Mouse (Mus musculus) heart, embryonic 14.5 days (tissue): Measurements from ENCODE around the gene Satb2. TPM values are rescaled to one million over a fixed set of nuclear protein-coding genes. Genes with fewer than 3 reads are reported as not detected.
A peak's percentile ranks its signal among the peaks of the same experiment; 100 is the strongest.

ENCODE experiments used
- ATAC-seq: fragments of 200-750 bp; cut with Nextera tagmentation; 2 replicates; pipeline ENCODE4 v1.8.0; 2017; ENCODE audit warnings: low read depth, moderate TSS enrichment; ENCODE audit not compliant: insufficient number of reproducible peaks, insufficient read depth, low FRiP score
- H3K27ac ChIP-seq, 2 experiments: fragments of 200-500 bp in 1 of 2; fragments of 300-500 bp in 1 of 2; sonication (generic) in 1 of 2; replicated peaks in 1 of 2; 2 replicates each; pipeline ENCODE4 v1.5.1; 2012 to 2014; ENCODE audit warnings: low read depth in 2 of 2, low read length in 2 of 2, control low read depth in 1 of 2, mild to moderate bottlenecking in 1 of 2, mixed read lengths in 1 of 2; ENCODE audit not compliant: control insufficient read depth in 1 of 2, insufficient read depth in 1 of 2
- H3K27me3 ChIP-seq: fragments of 300-500 bp; sonication (generic); 2 replicates; pipeline ENCODE4 v1.6.1; 2014; ENCODE audit warnings: mild to moderate bottlenecking, low read length, control low read depth; ENCODE audit not compliant: control insufficient read depth, insufficient read depth
- H3K36me3 ChIP-seq: fragments of 300-500 bp; sonication (generic); 2 replicates; pipeline ENCODE4 v1.6.1; 2014; ENCODE audit warnings: mild to moderate bottlenecking, control low read depth, low read length, mixed read lengths; ENCODE audit not compliant: control insufficient read depth, insufficient read depth
- H3K4me1 ChIP-seq, 2 experiments: fragments of 200-500 bp in 1 of 2; fragments of 300-500 bp in 1 of 2; sonication (generic) in 1 of 2; 2 replicates each; pipeline ENCODE4 v1.6.1; 2012 to 2014; ENCODE audit warnings: low read length in 2 of 2, control low read depth in 1 of 2, mixed read lengths in 1 of 2; ENCODE audit not compliant: control insufficient read depth in 2 of 2, insufficient read depth in 2 of 2
- H3K4me2 ChIP-seq: fragments of 300-500 bp; sonication (generic); 2 replicates; pipeline ENCODE4 v1.6.1; 2014; ENCODE audit warnings: mild to moderate bottlenecking, low read length
- H3K4me3 ChIP-seq, 2 experiments: fragments of 200-500 bp in 1 of 2; fragments of 300-500 bp in 1 of 2; sonication (generic) in 1 of 2; 2 replicates each; pipeline ENCODE4 v1.5.1; 2012 to 2014; ENCODE audit warnings: low read length in 2 of 2, mild to moderate bottlenecking in 2 of 2, control low read depth in 1 of 2, low read depth in 1 of 2, moderate library complexity in 1 of 2; ENCODE audit not compliant: control insufficient read depth in 1 of 2, insufficient read depth in 1 of 2
- H3K9ac ChIP-seq: fragments of 300-500 bp; sonication (generic); 2 replicates; pipeline ENCODE4 v1.6.1; 2014; ENCODE audit warnings: mild to moderate bottlenecking, low read length
- H3K9me3 ChIP-seq: fragments of 300-500 bp; sonication (generic); 2 replicates; pipeline ENCODE4 v1.6.1; 2016; ENCODE audit warnings: low read length, control low read depth; ENCODE audit not compliant: control insufficient read depth
- WGBS: fragments of 180-500 bp; shearing (Covaris S2); extraction: QIAGEN DNeasy Blood & Tissue Kit; methylation state at CpG from one replicate; pipeline ENCODE4 v1.1.7; 2014; 5-methylcytosine and 5-hydroxymethylcytosine counted together
- polyA plus RNA-seq: library from polyadenylated mRNA; unstranded; fragments of >200 nt; fragmentation: Nextera tagmentation; extraction: Ambion mirVana; gene quantifications from 2 replicates; pipeline ENCODE4 v1.2.1, GENCODE M21; 2014

The Satb2 gene
- polyA plus RNA-seq, 1 experiment from 2014 or later = 0.08 TPM

DNA sequence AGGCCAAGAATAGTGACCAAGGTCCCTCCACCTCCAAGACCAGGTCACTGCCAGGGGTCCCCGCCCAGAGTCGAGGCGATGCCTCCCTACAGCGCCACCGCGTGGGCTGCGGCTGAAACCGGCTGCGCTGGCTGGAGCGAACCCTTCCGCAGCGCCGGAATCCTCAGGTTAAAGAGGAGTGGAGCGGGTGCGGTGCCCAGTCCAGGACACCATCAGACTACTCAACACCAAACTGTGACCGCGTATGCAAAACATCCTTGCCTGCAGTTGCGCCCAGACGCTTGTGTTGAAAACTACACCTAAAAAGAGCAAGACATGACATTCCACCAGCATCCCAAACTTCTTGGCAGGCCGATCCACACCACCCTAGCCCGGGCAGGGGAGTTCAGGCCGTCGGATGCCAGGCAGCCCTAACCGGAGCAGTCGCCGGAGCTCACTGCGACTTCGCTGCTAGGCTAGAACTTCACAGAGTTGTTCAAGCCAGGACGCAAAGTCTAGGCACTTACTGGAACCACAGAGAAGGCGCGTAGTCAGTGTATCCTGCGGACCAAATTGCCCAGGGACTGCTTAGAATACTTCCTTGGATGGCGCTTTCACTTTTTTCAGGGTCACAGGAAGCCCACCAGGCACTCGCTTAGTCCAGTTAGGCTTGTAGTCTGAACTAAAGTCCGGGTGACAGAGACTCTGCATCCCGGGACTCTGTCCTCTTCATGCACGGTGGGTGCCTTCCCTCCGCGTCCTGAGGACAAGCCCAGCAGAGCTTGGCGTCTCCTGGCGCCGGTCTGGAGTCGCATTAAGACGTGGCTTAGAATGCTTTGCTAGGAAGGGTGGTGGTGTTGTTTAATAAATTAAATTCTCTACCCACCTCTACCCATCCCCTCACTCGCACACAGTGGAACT lies 999 bp downstream of the Satb2 start:
- peak overlapping the region; percentile 28 to 29 for H3K4me3 ChIP-seq
- no peak overlapping the region for H3K9ac ChIP-seq
- H3K9me3 ChIP-seq = no peaks in the 10 kb centered on the region
- ATAC-seq = no peak
- WGBS = under 1% methylated on average over 45 of the region's 45 CpGs
- peak overlapping the region; percentile 59 for H3K4me2 ChIP-seq
- H3K4me1 ChIP-seq = peaks cover 13 to 24% of the 10 kb centered on the region in 2 experiments
- no peak overlapping the region for H3K27ac ChIP-seq
- H3K27me3 ChIP-seq = peaks cover 66% of the 10 kb centered on the region
- H3K36me3 ChIP-seq = no peaks in the 10 kb centered on the region

DNA sequence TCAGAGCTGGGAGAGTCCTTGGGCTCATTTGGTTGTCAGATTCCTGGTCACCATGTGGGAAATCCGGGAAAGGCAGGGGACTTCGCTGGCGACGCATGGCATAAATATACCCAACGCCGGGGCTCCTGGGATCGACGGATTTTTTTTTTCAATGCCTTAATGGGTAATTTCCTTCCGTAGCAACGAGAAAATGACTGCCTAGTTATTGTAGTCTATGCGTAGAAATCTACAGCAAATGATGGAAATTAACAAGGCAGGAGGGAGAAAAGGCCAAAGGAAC lies 1.7 kb downstream of the Satb2 start:
- Histone ChIP-seq H3K4me3 (peak overlapping the region; percentile 28 to 29), H3K27ac (no peak overlapping the region), H3K9me3 (no peaks in the 10 kb centered on the region), H3K9ac (no peak overlapping the region), H3K36me3 (no peaks in the 10 kb centered on the region), H3K4me1 (peaks cover 13 to 28% of the 10 kb centered on the region in 2 experiments), H3K27me3 (peaks cover 62% of the 10 kb centered on the region), H3K4me2 (peak overlapping the region; percentile 59)
- 2% methylated on average over 11 of the region's 11 CpGs for WGBS
- ATAC-seq = no peak

DNA sequence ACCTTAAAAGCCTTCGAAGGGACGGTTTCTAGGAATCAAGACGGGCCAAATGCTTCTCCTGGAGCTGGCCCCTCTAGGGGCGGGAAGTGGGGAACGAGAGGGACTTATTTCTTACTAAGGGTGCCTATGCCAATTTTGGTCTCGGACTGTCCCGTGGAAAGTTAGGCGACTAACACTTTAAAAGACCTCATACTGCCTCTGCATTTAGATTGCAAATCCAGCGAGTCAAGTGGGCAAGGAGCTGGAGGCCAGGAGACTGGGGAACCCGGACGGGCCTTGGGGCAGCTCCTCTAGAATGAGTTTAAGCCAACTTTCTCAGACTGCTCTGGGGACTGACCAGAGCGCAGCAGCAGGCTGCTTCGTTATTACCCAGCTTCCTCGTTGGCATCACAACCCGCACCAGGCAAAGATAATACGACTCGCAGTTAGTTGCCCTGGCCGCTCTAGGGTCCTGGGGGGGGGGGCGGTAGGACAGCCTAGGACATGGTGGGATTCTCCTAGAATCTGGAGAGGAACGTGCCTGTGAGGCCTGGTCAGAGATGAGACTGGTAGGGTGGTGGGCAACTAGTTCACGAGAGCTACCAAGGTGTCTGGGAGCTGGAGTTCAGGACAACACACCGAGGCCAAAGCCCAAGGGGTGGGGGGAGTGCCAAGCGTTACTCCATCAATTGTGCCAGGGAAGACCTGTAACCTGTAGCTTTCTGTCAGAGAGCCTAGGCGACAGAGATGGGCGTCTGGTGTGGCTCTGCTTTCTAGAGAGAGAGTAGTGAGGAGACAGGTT lies 2.2 kb downstream of the Satb2 start:
- Histone ChIP-seq H3K4me1 (peaks cover 16 to 32% of the 10 kb centered on the region in 2 experiments), H3K27me3 (peaks cover 62% of the 10 kb centered on the region), H3K9ac (no peak overlapping the region), H3K9me3 (no peaks in the 10 kb centered on the region), H3K4me2 (no peak overlapping the region), H3K36me3 (no peaks in the 10 kb centered on the region), H3K27ac (no peak overlapping the region), H3K4me3 (no peak overlapping the region)
- WGBS = 3% methylated on average over 25 of the region's 25 CpGs
- ATAC-seq = no peak

DNA sequence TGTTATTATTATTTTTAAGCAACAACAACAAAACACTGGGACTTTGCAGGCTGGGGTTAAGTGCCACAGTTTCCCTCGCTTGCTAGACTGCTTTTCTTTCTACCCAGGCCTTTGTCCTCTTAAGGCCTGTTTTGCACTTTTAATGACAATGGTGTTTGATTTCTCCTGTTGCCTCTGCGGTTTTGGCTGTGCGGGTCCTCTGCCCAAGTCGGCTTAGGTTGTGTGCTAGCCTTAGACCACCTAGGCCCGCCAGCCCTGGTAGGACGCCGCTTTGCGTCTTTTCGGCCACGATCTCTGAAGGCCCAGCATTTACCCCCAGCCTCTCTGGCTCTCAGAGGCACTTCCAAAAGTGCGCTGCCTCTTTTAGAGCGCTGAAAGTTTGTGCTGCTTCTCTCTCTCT lies 2.9 kb downstream of the Satb2 start:
- WGBS = 4% methylated on average over 12 of the region's 12 CpGs
- Histone ChIP-seq H3K36me3 (no peaks in the 10 kb centered on the region), H3K4me2 (no peak overlapping the region), H3K9me3 (no peaks in the 10 kb centered on the region), H3K27ac (no peak overlapping the region), H3K4me1 (peaks cover 17 to 34% of the 10 kb centered on the region in 2 experiments), H3K27me3 (peaks cover 62% of the 10 kb centered on the region), H3K9ac (no peak overlapping the region), H3K4me3 (no peak overlapping the region)
- no peak for ATAC-seq

DNA sequence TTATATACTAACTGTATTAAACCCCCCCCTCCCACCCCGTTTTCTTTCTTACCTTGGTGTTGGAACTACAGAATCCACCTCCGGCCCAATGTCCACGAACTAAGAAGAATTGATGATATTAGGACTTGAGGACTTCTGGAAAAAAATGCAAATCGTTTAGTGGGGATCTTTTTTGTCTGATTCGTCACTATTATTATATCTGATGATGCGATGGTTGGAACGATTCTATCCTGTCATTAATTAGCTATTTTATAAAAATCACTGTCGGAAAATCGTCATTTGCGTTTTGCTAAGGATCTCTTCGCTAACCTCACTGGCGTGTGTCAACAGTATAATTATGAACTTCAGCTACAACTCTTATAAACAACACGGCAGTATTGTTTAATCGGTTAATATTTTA lies 4.3 kb downstream of the Satb2 start:
- Histone ChIP-seq H3K36me3 (no peaks in the 10 kb centered on the region), H3K27ac (no peak overlapping the region), H3K9ac (no peak overlapping the region), H3K4me3 (no peak overlapping the region), H3K27me3 (peaks cover 63% of the 10 kb centered on the region), H3K4me1 (peaks cover 22 to 43% of the 10 kb centered on the region in 2 experiments), H3K9me3 (no peaks in the 10 kb centered on the region), H3K4me2 (no peak overlapping the region)
- WGBS = 5% methylated on average over 14 of the region's 14 CpGs
- no peak for ATAC-seq

DNA sequence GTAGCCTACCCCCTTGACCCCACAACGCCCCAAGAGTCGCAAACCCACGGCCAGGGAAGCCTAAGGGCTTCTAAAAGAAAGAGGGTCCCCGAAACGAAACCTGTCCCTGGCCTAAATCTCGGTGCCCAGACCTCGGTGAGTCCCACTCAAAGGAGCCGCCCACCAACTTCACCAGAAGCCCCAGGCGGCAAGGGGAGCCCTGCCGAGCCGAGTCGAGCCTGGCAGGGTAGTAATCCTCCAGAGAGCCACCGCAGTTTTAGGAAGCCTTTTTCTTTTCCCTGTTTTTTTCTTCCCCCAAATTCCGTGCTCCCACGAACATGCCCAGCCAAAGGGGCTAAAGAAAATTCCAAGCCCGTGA lies 4.9 kb downstream of the Satb2 start:
- H3K4me2 ChIP-seq = peak overlapping the region; percentile 100
- no peak overlapping the region for H3K27ac ChIP-seq
- H3K36me3 ChIP-seq = no peaks in the 10 kb centered on the region
- peaks cover 67% of the 10 kb centered on the region for H3K27me3 ChIP-seq
- peak overlapping the region; percentile 79 to 88 for H3K4me3 ChIP-seq
- WGBS = under 1% methylated on average over 16 of the region's 16 CpGs
- no peaks in the 10 kb centered on the region for H3K9me3 ChIP-seq
- peaks cover 22 to 43% of the 10 kb centered on the region in 2 experiments for H3K4me1 ChIP-seq
- peak overlapping the region; percentile 76 for H3K9ac ChIP-seq
- no peak for ATAC-seq

DNA sequence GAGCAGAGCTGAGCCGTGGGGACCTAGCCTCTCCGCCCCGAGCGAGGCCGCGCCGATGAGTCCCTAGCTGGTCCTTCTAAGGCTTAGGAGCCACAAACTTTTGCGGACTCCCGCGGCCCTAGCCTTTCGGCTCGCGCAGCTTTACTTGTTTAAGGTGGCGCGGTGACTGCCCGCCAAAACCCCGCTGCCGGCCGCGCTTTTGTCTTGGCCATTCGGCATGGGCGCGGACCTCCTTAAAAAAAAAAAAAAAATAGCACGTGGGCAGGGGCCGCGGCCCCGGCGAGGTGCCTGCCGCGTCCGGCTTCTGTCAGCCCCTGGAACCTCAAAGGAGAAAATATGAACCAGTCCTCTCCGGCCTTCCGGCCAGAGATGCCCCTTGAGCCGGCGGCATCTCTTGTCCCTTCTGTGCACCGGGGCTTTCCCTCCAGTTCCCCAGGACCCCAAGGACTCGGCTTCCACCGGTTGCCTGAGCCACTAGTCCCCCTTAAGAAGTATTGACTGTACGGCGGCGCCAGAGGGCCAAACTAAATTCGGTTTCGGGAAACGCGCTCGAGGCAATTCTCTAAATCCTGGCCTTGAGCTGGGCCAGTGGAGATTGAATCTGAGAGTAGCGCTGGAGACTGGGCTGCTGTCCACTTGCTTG lies 5.4 kb downstream of the Satb2 start:
- Histone ChIP-seq H3K4me3 (peak overlapping the region; percentile 79 to 88), H3K4me1 (peaks cover 22 to 43% of the 10 kb centered on the region in 2 experiments), H3K4me2 (peak overlapping the region; percentile 100), H3K27ac (peak overlapping the region; percentile 37 to 44; a peak in 3 of 4 replicates), H3K9ac (peak overlapping the region; percentile 76), H3K36me3 (no peaks in the 10 kb centered on the region), H3K27me3 (peaks cover 68% of the 10 kb centered on the region), H3K9me3 (no peaks in the 10 kb centered on the region)
- ATAC-seq = peak; percentile 60
- WGBS = 0% methylated on average over 47 of the region's 47 CpGs
